Mouse (Mus musculus): ENCODE results near the gene Tulp3. TPM values are rescaled to one million over a fixed set of nuclear protein-coding genes. Genes with fewer than 3 reads are reported as not detected.

The Tulp3 gene
- polyA plus RNA-seq, 1 experiment: 28.0 TPM

DNA sequence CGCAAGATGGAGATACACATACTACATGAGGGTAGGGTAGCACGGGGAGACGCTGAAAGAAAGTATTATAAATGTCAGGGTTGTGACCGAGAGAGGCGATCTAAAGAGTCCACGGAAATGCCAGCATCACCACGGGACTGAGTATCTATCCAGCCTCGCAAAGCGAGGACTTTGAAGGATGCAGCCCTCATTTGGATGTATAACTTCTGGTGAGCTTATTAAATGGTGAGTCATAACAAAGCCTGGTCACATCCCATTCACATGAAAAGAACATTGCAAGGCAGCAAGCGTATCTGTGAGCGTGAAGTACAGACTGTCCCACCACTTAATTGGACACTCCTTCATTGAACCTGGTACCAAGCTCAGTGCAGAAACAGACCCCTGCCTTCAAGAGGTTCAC, 54.2 kb downstream of the Tulp3 start:
- TF ChIP-seq POLR2A (IDR thresholded peaks at IDR 0.05; ENCODE audit: control insufficient read depth, extremely low read depth, insufficient read depth, low read length, poor library complexity): no peak
- no peak for TF ChIP-seq CTCF (IDR thresholded peaks at IDR 0.05; ENCODE audit: borderline replicate concordance, control insufficient read depth, extremely low read depth, insufficient read depth, low read length, poor library complexity)
- Histone ChIP-seq H3K4me3 (ENCODE audit: control insufficient read depth, insufficient read depth, low read length) (no peak overlapping the region), H3K36me3 (ENCODE audit: control insufficient read depth, insufficient read depth, low read length) (no peaks in the 10 kb centered on the region), H3K4me1 (replicated peaks; ENCODE audit: control insufficient read depth, insufficient read depth, low read length) (0 out of 2 replicates have a peak, but pooled peaks cover 3% of the 10 kb centered on the region), H3K27ac (ENCODE audit: control insufficient read depth, insufficient read depth, low read length) (no peak overlapping the region), H3K27me3 (ENCODE audit: control insufficient read depth, insufficient read depth, low read length) (peaks cover 11% of the 10 kb centered on the region; the same call in 1 of the 2 replicates)
- WGBS: 69% methylated on average over 11 of the region's 11 CpGs
- no peak for DNase-seq

DNA sequence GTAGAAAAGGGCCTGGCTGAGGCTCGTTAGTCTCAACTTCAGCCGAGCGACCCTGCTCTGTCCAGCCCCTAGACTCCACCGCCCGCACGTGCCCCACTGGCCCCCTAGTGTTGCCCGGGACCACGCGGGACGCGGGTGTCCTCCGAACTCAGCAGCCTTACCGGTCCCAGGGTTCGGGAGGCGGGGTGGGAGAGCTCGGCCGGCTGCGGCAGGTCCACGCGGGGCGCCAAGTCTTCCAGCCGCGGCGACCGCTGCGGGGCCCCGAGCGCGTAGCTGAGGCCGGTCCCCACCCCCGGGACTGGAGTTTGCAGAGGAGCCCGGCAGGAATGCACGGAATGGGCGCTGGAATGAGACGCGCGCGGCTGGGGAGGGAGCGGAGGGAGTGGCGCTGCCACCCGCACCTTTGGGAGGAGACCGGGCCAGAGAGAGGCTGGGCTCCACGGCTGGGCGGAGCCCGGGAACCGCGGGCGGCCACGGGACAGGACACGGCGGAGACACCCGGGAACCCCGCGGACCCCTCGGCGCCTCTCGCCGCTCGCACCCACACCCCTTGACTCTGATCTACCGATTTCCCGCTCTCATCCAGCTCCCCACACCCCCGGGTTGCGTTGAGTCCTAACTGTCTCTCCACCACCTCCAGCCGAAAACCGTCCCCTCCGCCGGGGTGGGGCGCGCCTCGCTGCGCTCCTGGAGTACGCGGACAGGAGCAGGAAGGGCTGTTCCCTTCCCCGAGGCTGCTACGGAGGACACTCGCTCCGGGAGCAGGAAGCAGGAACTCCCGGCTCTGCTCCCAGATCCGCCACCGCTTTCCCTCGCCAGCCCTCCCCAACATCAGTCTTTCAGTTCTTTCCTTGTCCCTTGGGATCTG, 55.3 kb downstream of the Tulp3 start, which contains the start of gene Tead4:
Tead4 (minus strand) TSS at position 690 of the 868 bp plus-strand sequence.
- Histone ChIP-seq H3K27me3 (ENCODE audit: control insufficient read depth, insufficient read depth, low read length) (peaks cover 11% of the 10 kb centered on the region; the same call in 1 of the 2 replicates), H3K36me3 (ENCODE audit: control insufficient read depth, insufficient read depth, low read length) (no peaks in the 10 kb centered on the region), H3K27ac (ENCODE audit: control insufficient read depth, insufficient read depth, low read length) (no peak within 1 kb of the TSS), H3K4me1 (replicated peaks; ENCODE audit: control insufficient read depth, insufficient read depth, low read length) (0 out of 2 replicates have a peak, but pooled peaks cover 3% of the 10 kb centered on the region), H3K4me3 (ENCODE audit: control insufficient read depth, insufficient read depth, low read length) (peak within 1 kb of the TSS; percentile 21)
- DNase-seq: no peak
- TF ChIP-seq CTCF (IDR thresholded peaks at IDR 0.05; ENCODE audit: borderline replicate concordance, control insufficient read depth, extremely low read depth, insufficient read depth, low read length, poor library complexity) (no peak), POLR2A (IDR thresholded peaks at IDR 0.05; ENCODE audit: control insufficient read depth, extremely low read depth, insufficient read depth, low read length, poor library complexity) (no peak)
- under 1% methylated on average over 81 of the region's 81 CpGs for WGBS

DNA sequence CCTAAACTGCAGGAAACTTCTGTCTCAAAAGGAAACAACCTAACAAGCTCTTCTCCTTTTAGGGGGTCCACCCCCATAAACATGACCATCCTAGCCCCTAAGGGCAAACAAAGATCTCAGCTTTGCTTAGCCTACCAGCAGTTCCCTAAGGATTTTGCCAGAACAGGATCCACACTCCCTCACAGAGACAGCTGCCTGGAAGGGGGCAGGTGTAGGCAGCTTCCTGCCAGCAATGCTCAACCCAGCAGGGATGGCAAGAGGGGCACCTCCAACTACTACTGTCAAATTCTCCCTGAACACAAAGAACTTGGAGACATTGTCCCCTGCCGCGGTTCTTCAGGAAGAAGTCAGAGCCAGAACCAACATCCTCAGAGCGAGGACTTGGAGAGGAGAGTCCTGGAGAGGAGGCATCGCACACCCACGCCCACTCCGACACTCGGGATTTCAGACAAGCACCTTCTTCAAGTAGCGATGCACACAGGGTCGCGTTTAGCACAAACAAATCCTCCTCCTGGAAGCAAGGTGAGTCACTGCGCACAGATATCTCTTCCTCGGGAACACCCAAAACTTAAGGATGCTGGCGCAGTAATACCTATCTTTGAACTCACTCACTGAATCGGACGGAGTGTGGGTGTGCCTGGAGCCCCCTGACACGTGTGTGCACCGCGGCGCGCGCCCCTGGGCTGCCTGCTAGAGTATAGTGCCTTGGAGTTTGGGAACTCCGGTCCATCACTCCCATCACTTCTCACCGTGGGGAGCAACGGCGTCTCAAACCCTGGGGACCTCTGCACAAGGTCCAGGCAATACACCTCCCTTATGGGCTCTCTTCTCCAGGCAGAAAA, 56.1 kb downstream of the Tulp3 start:
- DNase-seq: no peak
- no peaks in the 10 kb centered on the region for H3K36me3 ChIP-seq (ENCODE audit: control insufficient read depth, insufficient read depth, low read length)
- no peak overlapping the region for H3K4me3 ChIP-seq (ENCODE audit: control insufficient read depth, insufficient read depth, low read length)
- H3K27me3 ChIP-seq (ENCODE audit: control insufficient read depth, insufficient read depth, low read length): peaks cover 11% of the 10 kb centered on the region; the same call in 1 of the 2 replicates
- 0 out of 2 replicates have a peak, but pooled peaks cover 3% of the 10 kb centered on the region for H3K4me1 ChIP-seq (replicated peaks; ENCODE audit: control insufficient read depth, insufficient read depth, low read length)
- 6% methylated on average over 25 of the region's 25 CpGs for WGBS
- no peak for TF ChIP-seq POLR2A (IDR thresholded peaks at IDR 0.05; ENCODE audit: control insufficient read depth, extremely low read depth, insufficient read depth, low read length, poor library complexity)
- no peak for TF ChIP-seq CTCF (IDR thresholded peaks at IDR 0.05; ENCODE audit: borderline replicate concordance, control insufficient read depth, extremely low read depth, insufficient read depth, low read length, poor library complexity)
- no peak overlapping the region for H3K27ac ChIP-seq (ENCODE audit: control insufficient read depth, insufficient read depth, low read length)

DNA sequence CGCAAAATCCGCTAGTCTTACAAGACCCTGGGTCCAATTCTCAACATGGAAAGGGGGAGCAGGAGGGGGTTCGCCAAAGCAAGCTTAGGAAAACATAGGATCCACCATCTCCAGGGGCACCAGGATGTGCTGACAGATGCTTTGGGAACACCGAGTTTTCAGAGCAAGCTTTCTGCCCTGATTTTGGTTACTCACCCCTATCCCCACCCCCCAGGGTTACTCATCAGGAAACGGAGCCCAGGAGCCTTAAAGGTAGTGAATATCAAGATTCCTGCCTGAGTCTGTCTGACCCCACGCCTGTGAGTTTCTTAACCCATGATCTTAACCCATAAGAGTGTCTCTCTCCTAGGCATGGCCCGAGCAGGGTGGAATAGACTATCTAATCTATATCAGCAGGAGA, 57.4 kb downstream of the Tulp3 start:
- no peaks in the 10 kb centered on the region for H3K36me3 ChIP-seq (ENCODE audit: control insufficient read depth, insufficient read depth, low read length)
- 0 out of 2 replicates have a peak, but pooled peaks cover 3% of the 10 kb centered on the region for H3K4me1 ChIP-seq (replicated peaks; ENCODE audit: control insufficient read depth, insufficient read depth, low read length)
- H3K27ac ChIP-seq (ENCODE audit: control insufficient read depth, insufficient read depth, low read length): no peak overlapping the region
- peaks cover 11% of the 10 kb centered on the region; the same call in 1 of the 2 replicates for H3K27me3 ChIP-seq (ENCODE audit: control insufficient read depth, insufficient read depth, low read length)
- H3K4me3 ChIP-seq (ENCODE audit: control insufficient read depth, insufficient read depth, low read length): no peak overlapping the region
- no peak for DNase-seq
- TF ChIP-seq CTCF (IDR thresholded peaks at IDR 0.05; ENCODE audit: borderline replicate concordance, control insufficient read depth, extremely low read depth, insufficient read depth, low read length, poor library complexity): no peak
- TF ChIP-seq POLR2A (IDR thresholded peaks at IDR 0.05; ENCODE audit: control insufficient read depth, extremely low read depth, insufficient read depth, low read length, poor library complexity): no peak
- 63% methylated on average over 7 of the region's 7 CpGs for WGBS

DNA sequence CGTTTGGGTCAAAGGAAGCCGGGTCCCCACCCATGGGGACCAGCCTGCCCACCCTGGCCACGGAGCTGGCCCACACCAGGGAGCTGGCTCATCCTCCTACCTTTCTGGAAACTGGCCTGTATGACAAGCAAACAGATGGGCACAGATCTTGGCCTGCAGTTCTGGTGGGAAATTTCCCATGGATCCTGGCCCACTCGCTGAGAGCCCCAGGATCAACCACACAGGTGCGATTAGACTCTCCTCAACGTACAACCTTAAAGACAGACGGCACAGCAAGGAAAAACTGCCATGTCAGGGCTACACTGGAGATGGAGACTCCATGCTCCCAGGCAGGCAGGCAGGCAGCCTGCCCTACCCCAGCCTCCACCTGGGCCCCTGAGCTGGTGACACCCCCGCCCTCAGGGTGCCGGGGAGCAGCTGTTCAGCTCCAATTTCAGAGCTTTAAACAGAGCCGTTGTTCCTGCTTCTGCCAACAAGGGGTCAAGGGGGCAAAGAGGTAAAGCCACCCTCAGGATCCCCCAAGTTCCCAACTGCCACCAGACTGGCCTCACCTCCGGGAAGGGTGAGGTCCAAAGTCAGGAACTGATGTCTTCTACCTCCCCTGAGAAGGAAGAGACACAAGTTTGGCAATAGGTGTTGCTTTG, 58.8 kb downstream of the Tulp3 start:
- no peak for TF ChIP-seq CTCF (IDR thresholded peaks at IDR 0.05; ENCODE audit: borderline replicate concordance, control insufficient read depth, extremely low read depth, insufficient read depth, low read length, poor library complexity)
- no peak for TF ChIP-seq POLR2A (IDR thresholded peaks at IDR 0.05; ENCODE audit: control insufficient read depth, extremely low read depth, insufficient read depth, low read length, poor library complexity)
- whole genome bisulfite sequencing: 72% methylated on average over 11 of the region's 11 CpGs
- Histone ChIP-seq H3K4me1 (replicated peaks; ENCODE audit: control insufficient read depth, insufficient read depth, low read length) (0 out of 2 replicates have a peak, but pooled peaks cover 3% of the 10 kb centered on the region), H3K36me3 (ENCODE audit: control insufficient read depth, insufficient read depth, low read length) (no peaks in the 10 kb centered on the region), H3K27ac (ENCODE audit: control insufficient read depth, insufficient read depth, low read length) (no peak overlapping the region), H3K27me3 (ENCODE audit: control insufficient read depth, insufficient read depth, low read length) (peaks cover 11% of the 10 kb centered on the region; the same call in 1 of the 2 replicates), H3K4me3 (ENCODE audit: control insufficient read depth, insufficient read depth, low read length) (no peak overlapping the region)
- DNase-seq: no peak
